Mouse (Mus musculus) spleen, postnatal 10 days (tissue): ENCODE measurements at regions not wholly inside any gene's neighbourhood (a gene's known extent, or its start where the extent isn't known, plus 50 kb on each side); places are given as distances from the start of the nearest gene placed in this dataset.

Source experiments
- DNase-seq, 2 experiments: peaks; one replicate each; pipeline ENCODE4 v3.0.0; 2021 to 2022; ENCODE audit warnings: low spot score in 2 of 2

- no peak for DNase-seq
These were observed 231.0 kb upstream of the Krr1 start for GRCm38 (mm10) chr10:111741301-111741945.

DNA sequence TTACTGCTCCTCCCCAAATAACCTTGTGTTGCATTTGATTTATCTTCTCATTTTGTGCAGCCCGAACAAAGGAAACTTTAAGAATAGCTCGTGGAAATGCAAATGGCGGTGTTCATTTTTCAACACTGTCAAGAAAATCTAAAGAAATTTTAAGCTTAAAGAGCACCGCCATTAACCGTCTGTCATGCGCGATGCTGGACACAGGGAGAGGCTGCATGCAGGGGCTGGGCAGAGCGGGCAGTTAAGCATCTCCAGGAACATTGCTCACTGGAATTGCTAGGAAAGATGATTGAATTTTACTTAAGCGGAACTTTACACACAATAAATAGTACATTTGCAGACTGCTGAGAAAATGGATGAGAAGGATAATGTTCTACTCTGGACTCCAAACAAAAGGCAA, 229.2 kb upstream of the Krr1 start:
- no peak for DNase-seq

- no peak for DNase-seq
These were observed 227.3 kb upstream of the Krr1 start for GRCm38 (mm10) chr10:111745116-111745515.

- DNase-seq: no peak
These were observed 226.2 kb upstream of the Krr1 start for GRCm38 (mm10) chr10:111746067-111746878.

DNA sequence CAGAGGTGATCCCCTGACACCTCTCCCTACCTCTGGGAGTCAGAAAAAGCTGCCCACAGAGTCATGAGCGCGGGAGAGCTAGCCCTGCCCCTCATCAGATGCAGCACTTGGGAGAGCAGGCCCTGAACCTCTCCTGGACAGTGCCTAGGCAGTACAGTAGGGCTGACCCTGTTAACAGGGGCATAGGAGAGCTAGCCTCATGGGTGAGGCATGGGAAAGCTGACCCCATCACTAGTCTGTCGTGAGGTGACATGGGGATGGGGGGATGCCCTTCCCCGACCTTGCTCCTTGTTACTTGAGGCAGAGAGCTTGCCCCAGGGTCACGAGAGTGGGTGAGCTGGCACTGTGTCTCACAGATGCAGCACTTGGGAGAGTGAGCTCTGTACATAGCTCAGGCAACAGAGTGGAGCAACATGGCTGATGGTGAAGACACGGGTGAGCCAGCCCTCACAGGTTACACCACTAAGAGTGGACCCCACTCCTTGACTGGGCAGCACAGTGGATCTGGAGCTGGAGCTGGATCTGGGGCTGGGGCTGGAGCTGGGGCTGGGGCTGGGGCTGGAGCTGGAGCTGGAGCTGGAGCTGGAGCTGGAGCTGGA, 225.5 kb upstream of the Krr1 start:
- DNase-seq: no peak

GRCm38 (mm10) chr10:111748482-111748881, 224.0 kb upstream of the Krr1 start:
- no peak for DNase-seq

GRCm38 (mm10) chr10:111753646-111754045, 218.8 kb upstream of the Krr1 start:
- DNase-seq: no peak

- no peak for DNase-seq
These were observed 216.5 kb upstream of the Krr1 start for GRCm38 (mm10) chr10:111755964-111756363.

DNA sequence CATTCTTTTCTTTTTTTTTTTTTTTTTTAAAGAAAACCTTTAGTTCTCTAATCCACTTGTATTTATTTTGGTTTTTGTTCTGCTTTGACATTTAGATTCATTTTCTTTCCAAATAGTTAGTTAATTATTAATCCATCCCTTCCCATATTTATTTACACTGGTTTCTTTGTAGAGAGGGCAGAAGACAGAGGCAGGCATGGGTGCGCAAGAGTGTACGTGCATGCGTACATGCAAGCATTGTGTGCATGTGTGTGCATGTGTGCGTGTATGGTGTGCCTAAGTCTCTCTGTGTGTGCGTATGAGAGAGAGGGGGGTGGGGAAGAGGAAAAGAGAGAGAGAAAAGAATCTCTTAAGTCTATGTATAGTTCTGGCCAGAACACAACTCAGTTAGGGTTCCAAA, 215.9 kb upstream of the Krr1 start:
- DNase-seq: no peak

DNA sequence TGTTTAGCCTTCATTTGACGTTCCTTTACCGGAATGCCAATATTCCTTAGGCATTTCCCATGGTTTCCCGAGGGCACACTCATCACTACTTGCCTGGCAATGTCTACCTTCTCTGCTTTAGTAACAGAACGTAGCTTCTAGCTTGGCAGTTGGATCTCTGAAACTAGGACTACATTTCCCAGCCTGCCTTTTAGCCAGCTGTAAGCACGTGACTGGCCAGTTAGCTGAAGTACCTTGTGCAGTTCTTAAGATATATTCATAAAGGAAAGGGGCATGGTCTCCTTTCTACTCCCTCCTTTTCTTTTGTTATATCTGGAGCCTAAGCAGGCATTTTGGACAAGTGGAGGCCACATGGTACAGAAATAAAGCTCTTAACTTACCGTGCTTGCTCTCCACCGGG, 214.8 kb upstream of the Krr1 start:
- DNase-seq: no peak

DNA sequence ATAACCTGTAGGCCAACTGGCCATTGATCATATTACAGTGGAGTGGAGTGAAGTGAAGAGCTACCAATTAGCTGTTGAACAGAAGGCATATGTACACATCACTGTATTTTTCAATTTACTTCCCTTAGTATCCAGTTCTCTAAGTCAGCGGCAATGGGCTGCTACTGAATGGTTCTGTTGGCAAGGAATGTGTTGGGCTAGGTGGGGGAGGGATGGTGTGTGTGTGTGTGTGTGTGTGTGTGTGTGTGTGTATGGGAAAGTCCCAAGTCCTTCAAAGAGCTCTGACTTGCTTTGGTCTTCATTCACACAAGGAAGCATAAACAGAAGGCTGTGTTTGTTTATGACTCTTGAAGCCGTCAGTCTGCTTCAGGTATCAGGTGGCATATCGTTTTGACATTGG, 213.0 kb upstream of the Krr1 start:
- no peak for DNase-seq

DNA sequence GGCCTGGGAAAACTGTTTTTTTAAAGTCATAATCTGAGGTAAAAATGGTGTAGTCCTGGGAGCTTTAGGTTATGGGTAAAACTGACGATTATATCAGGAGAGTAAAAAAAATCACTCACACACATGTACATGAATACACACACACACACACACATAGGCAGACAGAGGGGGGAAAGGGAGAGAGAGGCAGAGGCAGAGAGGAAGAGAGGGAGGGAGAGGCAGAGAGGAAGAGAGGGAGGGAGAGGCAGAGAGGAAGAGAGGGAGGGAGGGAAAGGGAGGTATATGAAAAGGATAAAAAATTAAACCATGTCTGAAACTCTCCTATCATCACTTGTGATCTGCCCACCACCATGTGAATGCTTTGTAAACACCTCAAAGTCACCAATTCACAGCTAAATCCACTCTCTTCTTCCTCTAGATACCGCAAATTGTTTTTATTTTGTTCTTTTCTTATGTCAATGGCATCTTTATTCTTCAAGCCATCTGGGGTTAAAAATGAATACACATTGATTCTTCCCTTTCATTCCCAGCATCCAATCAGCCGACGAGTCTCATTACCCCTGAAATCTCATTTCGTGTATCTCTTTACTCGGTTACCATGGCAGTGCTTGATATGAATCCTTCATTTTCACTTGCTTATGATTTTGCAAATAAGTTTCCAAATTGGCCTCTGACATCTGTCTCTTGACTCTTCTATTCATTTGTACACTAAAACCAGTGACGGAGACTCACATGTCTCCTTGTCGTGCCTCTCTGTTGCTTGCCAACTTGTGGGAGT, 209.5 kb upstream of the Krr1 start:
- no peak for DNase-seq

- no peak for DNase-seq
These were observed 205.3 kb upstream of the Krr1 start for GRCm38 (mm10) chr10:111767011-111767720.

- DNase-seq: no peak
These were observed 204.5 kb upstream of the Krr1 start for GRCm38 (mm10) chr10:111767813-111768455.

- no peak for DNase-seq
These were observed 202.9 kb upstream of the Krr1 start for GRCm38 (mm10) chr10:111769486-111770002.

GRCm38 (mm10) chr10:111770027-111770426, 202.4 kb upstream of the Krr1 start:
- no peak for DNase-seq

DNA sequence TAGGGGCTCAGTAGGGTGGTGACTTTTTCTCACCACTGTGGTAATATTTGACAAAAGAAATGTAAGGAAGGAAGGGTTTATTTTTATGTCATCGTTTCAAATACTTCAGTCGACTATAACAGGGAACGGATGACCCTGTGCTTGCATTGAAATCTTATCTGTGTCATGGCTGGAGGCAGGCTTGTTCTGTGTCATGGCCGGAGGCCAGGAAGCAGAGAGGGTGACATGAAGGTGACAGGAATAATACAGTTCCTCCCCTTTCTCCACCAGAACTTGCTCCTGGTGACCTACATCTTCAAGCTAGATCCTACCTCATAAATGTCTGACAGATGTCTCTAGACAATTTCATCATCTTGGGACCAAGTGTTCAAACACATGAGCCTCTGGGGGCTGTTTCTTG, 201.5 kb upstream of the Krr1 start:
- no peak for DNase-seq

GRCm38 (mm10) chr10:111777559-111777958, 194.9 kb upstream of the Krr1 start:
- no peak for DNase-seq

GRCm38 (mm10) chr10:111778111-111778510, 194.4 kb upstream of the Krr1 start:
- DNase-seq: no peak

- DNase-seq: no peak
These were observed 192.5 kb upstream of the Krr1 start for GRCm38 (mm10) chr10:111779956-111780355.
